Mouse (Mus musculus): Measurements from ENCODE around the gene Gm3417. TPM values are rescaled to one million over a fixed set of nuclear protein-coding genes. Genes with fewer than 3 reads are reported as not detected.
"Not testable (repeated sequence)": the region's sequence is repeated elsewhere in the genome, so short reads cannot be mapped to it uniquely, and the experiment has no call there.

The Gm3417 gene
- polyA plus RNA-seq (2014; fragmentation: Nextera tagmentation; extraction: Ambion mirVana) = not detected in 2 replicates

DNA sequence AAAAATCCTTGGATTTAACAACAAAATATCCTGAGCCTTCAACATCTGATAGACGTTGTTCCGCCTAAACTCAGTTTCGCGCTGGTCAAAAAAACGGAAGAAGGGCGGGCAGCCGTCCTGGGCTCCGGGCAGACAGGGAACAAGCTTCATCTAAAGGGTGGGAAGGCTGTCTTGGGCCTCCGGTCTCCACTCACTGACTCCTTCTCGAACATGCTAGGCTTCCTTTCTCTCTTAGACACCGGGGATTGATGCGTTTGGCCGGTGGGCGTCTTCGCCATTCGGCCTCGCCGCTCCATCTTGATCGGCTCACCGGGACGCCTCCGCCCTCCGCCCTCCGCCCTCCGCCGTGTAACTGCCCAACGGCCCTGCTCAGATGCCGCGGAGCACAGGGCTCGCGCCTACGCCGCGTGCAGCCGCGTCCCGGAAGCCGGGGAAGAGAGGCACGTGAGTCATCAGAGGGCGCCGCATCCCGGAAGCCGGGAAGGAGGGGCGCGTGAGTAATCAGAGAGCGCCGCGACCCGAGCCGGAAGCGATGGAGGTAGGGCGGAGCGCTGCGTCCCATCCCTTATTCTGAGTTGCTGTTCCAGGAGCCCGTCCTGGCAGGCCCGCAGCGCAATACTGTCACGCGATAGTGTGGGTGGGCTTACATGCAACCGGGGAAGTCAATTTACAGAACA lies at the start of gene Gm3417, which contains the start of gene 9030025P20Rik:
Gene Gm3417, minus strand, starts transcription at position 429 of the 677 bp plus-strand sequence.
Gene 9030025P20Rik, plus strand, starts transcription at position 107 of the 677 bp plus-strand sequence.
- no CpG with 5 or more reads among the region's 60 CpGs for WGBS
- H3K9ac ChIP-seq (ENCODE audit: low read length); H3K9me3 ChIP-seq (ENCODE audit: control insufficient read depth, low read length); DNase-seq (ENCODE audit: low spot score); H3K36me3 ChIP-seq (ENCODE audit: control insufficient read depth, insufficient read depth, low read length); H3K27ac ChIP-seq (ENCODE audit: low read depth, low read length); H3K4me2 ChIP-seq (ENCODE audit: low read depth); H3K4me1 ChIP-seq (ENCODE audit: control insufficient read depth, insufficient read depth, low read length); H3K4me3 ChIP-seq (ENCODE audit: low read depth, low read length); H3K27me3 ChIP-seq (ENCODE audit: control insufficient read depth, insufficient read depth, low read length): not testable (repeated sequence)
- peak; percentile 97 for ATAC-seq (ENCODE audit: insufficient read depth, low FRiP score, low TSS enrichment)

DNA sequence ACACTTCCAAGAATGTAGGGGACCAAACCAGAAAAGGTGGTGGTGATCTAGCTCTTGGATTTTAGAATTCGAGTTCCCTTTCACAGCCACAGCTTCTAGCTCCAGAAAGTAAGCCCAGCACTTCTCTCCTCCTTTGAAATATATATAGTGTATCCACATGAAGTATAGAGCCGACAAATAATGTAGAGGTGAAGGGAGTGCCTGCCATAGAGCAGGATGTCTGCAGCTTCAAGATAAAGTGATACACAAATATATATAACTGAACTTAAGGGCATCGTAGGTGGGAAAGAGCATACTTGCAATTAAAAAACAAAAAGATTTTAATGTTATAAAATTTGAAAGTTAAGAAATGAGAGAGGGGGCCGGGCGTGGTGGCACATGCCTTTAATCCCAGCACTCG lies 46.9 kb upstream of the Gm3417 start:
- H3K4me2 ChIP-seq (ENCODE audit: low read depth); H3K27ac ChIP-seq (ENCODE audit: low read depth, low read length); H3K27me3 ChIP-seq (ENCODE audit: control insufficient read depth, insufficient read depth, low read length); H3K36me3 ChIP-seq (ENCODE audit: control insufficient read depth, insufficient read depth, low read length); DNase-seq (ENCODE audit: low spot score); H3K9me3 ChIP-seq (ENCODE audit: control insufficient read depth, low read length); H3K4me3 ChIP-seq (ENCODE audit: low read depth, low read length); ATAC-seq (ENCODE audit: insufficient read depth, low FRiP score, low TSS enrichment); H3K4me1 ChIP-seq (ENCODE audit: control insufficient read depth, insufficient read depth, low read length); H3K9ac ChIP-seq (ENCODE audit: low read length): not testable (repeated sequence)
- no CpG with 5 or more reads among the region's 6 CpGs for WGBS

DNA sequence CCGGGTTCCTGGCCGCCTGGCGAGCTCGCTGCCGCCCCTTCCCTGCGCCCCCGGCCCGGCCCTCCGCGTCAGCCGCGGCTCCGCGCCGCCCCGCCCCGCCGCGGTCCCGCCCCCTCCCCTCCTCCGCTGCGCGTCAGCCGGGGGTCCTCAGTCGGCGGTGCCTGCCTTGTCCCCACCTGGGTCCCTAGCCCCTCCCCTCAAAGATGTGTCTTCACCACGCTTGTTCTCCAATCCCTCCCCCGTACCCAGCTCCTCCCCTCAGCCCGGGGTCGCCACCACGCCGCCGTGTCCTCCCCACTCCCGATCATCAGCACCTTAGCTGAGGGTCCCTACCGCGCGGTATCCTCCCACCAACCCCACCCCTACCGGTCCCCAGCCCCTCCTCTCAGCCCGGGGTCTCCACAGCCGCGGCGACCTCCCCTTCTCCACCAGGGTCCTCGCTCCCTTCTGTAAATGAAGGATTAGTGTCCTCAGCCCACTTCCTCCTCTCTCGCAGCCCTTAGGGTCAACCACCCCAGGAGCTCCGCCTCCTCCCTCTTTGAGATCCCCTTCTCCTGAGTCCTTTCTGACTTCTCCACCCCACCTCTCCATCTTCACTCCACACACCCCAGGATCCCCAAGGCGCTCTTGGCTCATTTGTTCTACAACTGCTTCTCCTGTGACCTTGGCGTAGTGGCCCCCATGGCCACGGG lies 46.1 kb upstream of the Gm3417 start:
- not testable (repeated sequence) for H3K4me1 ChIP-seq (ENCODE audit: control insufficient read depth, insufficient read depth, low read length); H3K27me3 ChIP-seq (ENCODE audit: control insufficient read depth, insufficient read depth, low read length); H3K27ac ChIP-seq (ENCODE audit: low read depth, low read length); H3K4me2 ChIP-seq (ENCODE audit: low read depth); DNase-seq (ENCODE audit: low spot score); H3K36me3 ChIP-seq (ENCODE audit: control insufficient read depth, insufficient read depth, low read length); H3K9ac ChIP-seq (ENCODE audit: low read length); H3K4me3 ChIP-seq (ENCODE audit: low read depth, low read length); H3K9me3 ChIP-seq (ENCODE audit: control insufficient read depth, low read length)
- peak; percentile 91 for ATAC-seq (ENCODE audit: insufficient read depth, low FRiP score, low TSS enrichment)
- WGBS = no CpG with 5 or more reads among the region's 48 CpGs

DNA sequence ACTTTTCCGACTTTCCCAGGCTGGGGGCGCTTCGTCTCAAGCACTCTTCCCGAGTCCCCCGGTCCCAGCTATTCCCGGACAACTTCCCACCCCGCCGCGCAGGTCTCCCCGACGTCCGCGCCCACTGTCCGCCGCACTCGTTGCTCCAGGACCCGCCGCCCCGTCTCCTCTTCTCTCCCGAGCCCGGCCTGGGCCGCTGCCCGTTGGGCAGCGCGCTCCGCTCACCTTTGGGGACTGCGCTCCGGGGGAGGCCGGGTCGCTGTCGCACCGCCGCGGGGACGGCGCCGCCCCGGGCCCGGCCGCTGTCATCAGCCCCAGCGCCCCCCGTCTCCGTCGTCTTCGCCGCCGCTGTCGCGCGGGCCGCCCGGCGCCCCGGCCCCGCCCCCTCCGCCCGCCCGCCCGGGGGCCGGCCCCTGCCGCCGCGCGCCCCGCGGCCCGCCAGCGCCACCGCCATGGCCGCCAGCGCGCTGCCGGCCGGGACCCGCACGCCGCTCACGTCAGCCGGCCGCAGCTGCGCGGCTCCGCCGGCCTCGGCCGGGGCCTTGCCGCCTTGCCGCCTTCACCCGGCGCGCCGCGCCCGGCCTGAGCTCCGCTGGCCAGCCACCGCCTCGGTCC lies 45.4 kb upstream of the Gm3417 start:
- peak; percentile 80 for ATAC-seq (ENCODE audit: insufficient read depth, low FRiP score, low TSS enrichment)
- not testable (repeated sequence) for DNase-seq (ENCODE audit: low spot score); H3K9ac ChIP-seq (ENCODE audit: low read length)

DNA sequence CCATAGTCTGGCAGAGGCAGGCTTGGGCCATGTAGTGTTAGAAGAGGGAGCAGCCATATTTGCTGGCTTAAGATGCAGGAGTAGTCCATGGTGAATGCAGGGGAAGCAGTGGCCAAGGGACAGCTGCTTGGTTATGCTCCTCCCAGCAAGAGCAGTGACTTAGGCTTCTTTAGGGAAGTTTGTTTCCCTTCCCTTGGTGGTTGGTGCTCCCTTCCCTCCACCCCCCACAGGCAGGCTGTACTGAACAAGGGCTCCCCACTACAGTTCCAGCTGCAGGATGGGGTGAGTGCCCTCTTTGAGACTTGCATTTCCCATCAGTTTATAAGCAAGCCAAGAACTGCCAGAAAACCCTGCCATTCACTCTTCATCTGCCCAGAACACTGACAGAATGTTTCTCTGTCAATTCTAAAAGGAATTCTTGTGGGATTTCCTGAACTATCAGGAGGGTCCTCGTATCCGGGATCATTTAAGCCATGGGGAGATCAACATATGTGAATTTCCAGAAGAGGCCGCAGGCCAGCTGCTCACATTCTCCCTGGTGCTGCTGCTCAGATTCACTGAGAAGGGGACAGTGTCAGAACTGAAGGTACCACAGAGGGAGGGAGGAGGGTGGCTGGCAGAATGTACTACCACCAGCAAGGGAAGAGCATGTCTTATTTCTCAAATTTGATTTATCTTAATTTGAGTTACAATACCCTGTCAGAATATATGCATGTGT lies 43.1 kb upstream of the Gm3417 start:
- H3K9ac ChIP-seq (ENCODE audit: low read length); H3K36me3 ChIP-seq (ENCODE audit: control insufficient read depth, insufficient read depth, low read length); DNase-seq (ENCODE audit: low spot score); H3K27ac ChIP-seq (ENCODE audit: low read depth, low read length); H3K4me2 ChIP-seq (ENCODE audit: low read depth); H3K4me1 ChIP-seq (ENCODE audit: control insufficient read depth, insufficient read depth, low read length); H3K27me3 ChIP-seq (ENCODE audit: control insufficient read depth, insufficient read depth, low read length); H3K4me3 ChIP-seq (ENCODE audit: low read depth, low read length); ATAC-seq (ENCODE audit: insufficient read depth, low FRiP score, low TSS enrichment); H3K9me3 ChIP-seq (ENCODE audit: control insufficient read depth, low read length): not testable (repeated sequence)
- 78% methylated on average over 3 of the region's 3 CpGs for WGBS

More for the DNA sequence above, 45.4 kb upstream of the Gm3417 start:
- not testable (repeated sequence) for H3K4me2 ChIP-seq (ENCODE audit: low read depth); H3K4me1 ChIP-seq (ENCODE audit: control insufficient read depth, insufficient read depth, low read length); H3K9me3 ChIP-seq (ENCODE audit: control insufficient read depth, low read length); H3K36me3 ChIP-seq (ENCODE audit: control insufficient read depth, insufficient read depth, low read length); H3K27me3 ChIP-seq (ENCODE audit: control insufficient read depth, insufficient read depth, low read length); H3K4me3 ChIP-seq (ENCODE audit: low read depth, low read length); H3K27ac ChIP-seq (ENCODE audit: low read depth, low read length)
- WGBS = no CpG with 5 or more reads among the region's 97 CpGs

DNA sequence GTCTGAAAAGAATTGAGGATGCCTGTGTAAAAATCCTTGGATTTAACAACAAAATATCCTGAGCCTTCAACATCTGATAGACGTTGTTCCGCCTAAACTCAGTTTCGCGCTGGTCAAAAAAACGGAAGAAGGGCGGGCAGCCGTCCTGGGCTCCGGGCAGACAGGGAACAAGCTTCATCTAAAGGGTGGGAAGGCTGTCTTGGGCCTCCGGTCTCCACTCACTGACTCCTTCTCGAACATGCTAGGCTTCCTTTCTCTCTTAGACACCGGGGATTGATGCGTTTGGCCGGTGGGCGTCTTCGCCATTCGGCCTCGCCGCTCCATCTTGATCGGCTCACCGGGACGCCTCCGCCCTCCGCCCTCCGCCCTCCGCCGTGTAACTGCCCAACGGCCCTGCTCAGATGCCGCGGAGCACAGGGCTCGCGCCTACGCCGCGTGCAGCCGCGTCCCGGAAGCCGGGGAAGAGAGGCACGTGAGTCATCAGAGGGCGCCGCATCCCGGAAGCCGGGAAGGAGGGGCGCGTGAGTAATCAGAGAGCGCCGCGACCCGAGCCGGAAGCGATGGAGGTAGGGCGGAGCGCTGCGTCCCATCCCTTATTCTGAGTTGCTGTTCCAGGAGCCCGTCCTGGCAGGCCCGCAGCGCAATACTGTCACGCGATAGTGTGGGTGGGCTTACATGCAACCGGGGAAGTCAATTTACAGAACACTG lies 31.3 kb upstream of the Gm3417 start, which contains the start of gene Gm3435:
Gene Gm3435, plus strand, starts transcription at position 471 of the 708 bp plus-strand sequence.
- not testable (repeated sequence) for H3K4me3 ChIP-seq (ENCODE audit: low read depth, low read length); H3K9ac ChIP-seq (ENCODE audit: low read length); H3K36me3 ChIP-seq (ENCODE audit: control insufficient read depth, insufficient read depth, low read length); H3K27ac ChIP-seq (ENCODE audit: low read depth, low read length); H3K4me2 ChIP-seq (ENCODE audit: low read depth); H3K4me1 ChIP-seq (ENCODE audit: control insufficient read depth, insufficient read depth, low read length); DNase-seq (ENCODE audit: low spot score); H3K9me3 ChIP-seq (ENCODE audit: control insufficient read depth, low read length); H3K27me3 ChIP-seq (ENCODE audit: control insufficient read depth, insufficient read depth, low read length)
- WGBS = no CpG with 5 or more reads among the region's 60 CpGs
- peak; percentile 97 for ATAC-seq (ENCODE audit: insufficient read depth, low FRiP score, low TSS enrichment)

DNA sequence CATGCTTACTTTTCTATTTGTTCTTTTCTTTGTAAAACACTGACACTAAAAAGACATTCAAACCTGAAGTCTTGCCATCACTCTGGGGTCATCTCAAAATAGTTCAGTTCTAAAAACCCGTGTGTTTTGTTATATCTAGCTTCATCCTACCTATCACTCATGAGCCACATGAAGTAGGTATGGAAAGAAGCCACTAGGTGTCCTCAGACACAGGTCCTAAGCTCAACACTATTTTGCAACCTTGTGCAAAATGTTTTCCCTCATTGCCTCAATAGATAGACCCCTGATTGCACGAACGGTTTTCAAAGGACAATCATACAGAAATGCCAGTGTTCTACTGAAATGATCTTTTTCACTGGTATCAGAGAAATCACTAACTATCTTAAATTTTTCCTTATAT lies 30.5 kb upstream of the Gm3417 start:
- H3K27me3 ChIP-seq (ENCODE audit: control insufficient read depth, insufficient read depth, low read length); H3K4me2 ChIP-seq (ENCODE audit: low read depth); H3K4me1 ChIP-seq (ENCODE audit: control insufficient read depth, insufficient read depth, low read length); H3K36me3 ChIP-seq (ENCODE audit: control insufficient read depth, insufficient read depth, low read length); DNase-seq (ENCODE audit: low spot score); H3K9me3 ChIP-seq (ENCODE audit: control insufficient read depth, low read length); H3K9ac ChIP-seq (ENCODE audit: low read length); H3K27ac ChIP-seq (ENCODE audit: low read depth, low read length); H3K4me3 ChIP-seq (ENCODE audit: low read depth, low read length): not testable (repeated sequence)
- WGBS = no CpG with 5 or more reads among the region's 3 CpGs
- ATAC-seq (ENCODE audit: insufficient read depth, low FRiP score, low TSS enrichment) = peak; percentile 31; the same call in 1 of the 2 replicates

DNA sequence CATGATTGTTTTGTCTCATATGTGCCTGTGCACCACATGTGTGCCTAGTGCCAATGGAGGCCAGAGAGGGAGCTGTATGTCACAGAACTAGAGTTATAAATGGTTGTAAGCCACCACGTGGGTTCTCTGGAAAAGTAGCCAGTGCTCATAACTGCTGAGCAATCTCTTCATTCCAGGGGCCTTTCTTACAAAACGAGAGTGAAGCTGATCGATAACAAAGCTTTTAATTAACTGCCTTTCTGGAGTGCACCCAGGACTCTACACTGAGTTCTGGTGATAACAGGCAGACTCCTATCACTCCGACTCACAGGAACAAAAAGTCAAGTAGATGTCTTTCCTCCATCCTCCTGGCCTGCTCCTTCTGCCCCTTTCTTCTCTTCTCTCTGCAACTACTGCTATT lies 21.5 kb upstream of the Gm3417 start:
- H3K27me3 ChIP-seq (ENCODE audit: control insufficient read depth, insufficient read depth, low read length); H3K36me3 ChIP-seq (ENCODE audit: control insufficient read depth, insufficient read depth, low read length); H3K9me3 ChIP-seq (ENCODE audit: control insufficient read depth, low read length); H3K9ac ChIP-seq (ENCODE audit: low read length); ATAC-seq (ENCODE audit: insufficient read depth, low FRiP score, low TSS enrichment); H3K4me3 ChIP-seq (ENCODE audit: low read depth, low read length); H3K27ac ChIP-seq (ENCODE audit: low read depth, low read length); H3K4me1 ChIP-seq (ENCODE audit: control insufficient read depth, insufficient read depth, low read length); DNase-seq (ENCODE audit: low spot score); H3K4me2 ChIP-seq (ENCODE audit: low read depth): not testable (repeated sequence)
- no CpG with 5 or more reads among the region's 4 CpGs for WGBS
